Mouse (Mus musculus) ES-CJ7 (cell line): Measurements from ENCODE around the gene Tedc1.

Experiments used
- DNase-seq: peaks from one replicate; pipeline ENCODE4 v3.0.0; 2011; ENCODE audit warnings: low read depth, low spot score

Tedc1 gene

DNA sequence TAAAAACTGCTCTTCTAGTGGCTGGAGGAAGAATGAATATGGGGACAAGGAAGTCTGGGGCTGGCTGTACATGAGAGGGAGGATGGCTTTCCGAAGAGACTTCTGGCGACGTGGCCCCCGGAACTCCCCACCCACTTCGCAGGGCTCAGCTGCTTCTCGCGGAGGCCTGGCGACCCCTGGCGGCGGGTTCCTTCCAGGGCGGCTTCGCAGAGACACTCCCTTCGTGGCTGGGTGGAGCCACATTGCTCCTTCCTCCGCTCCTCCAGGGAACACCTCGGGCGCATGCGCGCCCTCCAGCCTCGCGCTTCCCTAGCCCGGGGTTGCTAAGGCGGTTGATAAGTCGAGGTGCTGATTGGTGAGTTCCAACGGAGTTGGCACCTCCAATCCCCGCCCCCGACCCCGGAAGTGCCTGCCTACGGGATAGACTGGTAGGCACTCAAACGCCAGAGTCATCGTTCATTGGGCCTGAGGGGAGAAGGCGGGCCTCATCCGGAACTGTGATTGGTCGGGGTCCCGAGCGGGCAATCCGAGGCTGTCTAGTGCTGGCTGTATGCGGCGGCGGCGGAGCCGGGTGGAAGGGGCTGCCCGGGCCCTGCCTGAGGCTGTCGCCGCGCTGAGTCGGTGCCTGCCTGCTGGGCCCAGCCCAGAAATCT lies at the start of gene Tedc1:
TSS of gene Tedc1 (plus strand) at position 535 of the 653 bp plus-strand sequence.
- DNase-seq: peak; percentile 100

GRCm38 (mm10) chr12:113107431-113108124 lies 48.6 kb upstream of the Tedc1 start:
- no peak for DNase-seq

- no peak for DNase-seq
These were observed 47.5 kb upstream of the Tedc1 start for GRCm38 (mm10) chr12:113108528-113109283.

DNA sequence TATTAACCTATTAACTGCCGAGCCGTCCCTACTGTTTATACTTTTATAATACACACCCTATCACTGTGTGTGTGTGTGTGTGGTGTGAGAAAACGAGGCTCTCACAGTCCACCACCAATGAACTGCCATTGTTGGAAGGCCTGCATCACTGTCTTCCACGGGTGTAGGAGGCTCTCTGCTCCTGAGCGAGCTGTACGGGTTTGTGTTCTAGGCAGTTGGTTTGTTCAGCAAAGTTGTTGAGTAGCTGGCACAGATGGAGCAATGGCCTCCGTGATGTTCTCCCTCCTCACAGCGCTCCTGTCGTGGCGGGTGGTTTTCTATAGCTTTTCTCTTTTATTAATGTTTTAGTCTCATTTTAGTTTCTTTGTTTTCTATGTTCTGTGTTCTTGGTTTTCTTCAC lies 46.4 kb upstream of the Tedc1 start:
- DNase-seq: no peak

GRCm38 (mm10) chr12:113114141-113114540 lies 42.1 kb upstream of the Tedc1 start:
- DNase-seq: peak; percentile 57

GRCm38 (mm10) chr12:113114856-113115538 lies 41.2 kb upstream of the Tedc1 start:
- DNase-seq: peak; percentile 88

DNA sequence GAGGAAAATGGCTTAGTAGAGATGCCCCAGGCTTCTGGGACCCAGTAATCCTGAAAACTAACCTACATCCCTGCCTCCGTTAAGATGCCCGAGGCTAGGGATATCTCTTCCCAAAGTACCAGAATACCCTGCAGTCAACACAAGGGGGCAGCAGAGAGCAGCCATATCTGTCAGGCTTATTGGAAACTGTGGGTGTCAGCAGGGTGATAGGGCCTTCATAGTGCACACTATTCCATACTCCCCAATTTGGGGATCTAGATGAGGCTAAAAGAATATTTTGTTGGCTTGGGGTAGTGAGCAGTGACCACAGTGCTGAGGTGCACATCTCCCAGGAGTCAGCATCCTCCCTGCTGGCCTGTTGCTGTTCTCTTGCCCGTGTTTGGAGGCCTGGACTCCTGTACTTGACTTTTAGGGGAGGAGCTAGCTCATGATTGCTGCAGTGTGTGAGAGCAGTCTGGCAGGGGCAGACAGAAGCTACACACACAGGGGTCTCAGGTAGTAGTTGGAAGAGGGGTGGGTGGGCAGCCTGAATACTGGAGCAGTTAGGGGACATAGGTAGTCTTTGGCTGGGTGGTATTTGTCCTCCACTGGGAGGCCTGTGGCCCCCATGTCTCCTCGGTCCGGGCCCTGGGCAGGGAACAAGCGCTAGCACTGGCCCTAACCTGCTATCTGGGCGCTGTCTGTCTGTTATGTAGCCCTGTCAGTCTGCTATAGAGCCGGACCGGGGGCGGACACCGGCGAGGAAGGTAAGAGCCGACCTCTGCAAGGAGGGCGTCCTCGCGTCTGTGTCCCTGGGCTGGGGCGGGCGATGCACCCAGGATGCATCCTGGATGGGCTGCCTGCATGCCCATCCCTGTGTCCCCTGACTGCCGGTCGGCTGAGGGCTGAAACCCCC lies 36.5 kb upstream of the Tedc1 start:
- peak; percentile 70 for DNase-seq

DNA sequence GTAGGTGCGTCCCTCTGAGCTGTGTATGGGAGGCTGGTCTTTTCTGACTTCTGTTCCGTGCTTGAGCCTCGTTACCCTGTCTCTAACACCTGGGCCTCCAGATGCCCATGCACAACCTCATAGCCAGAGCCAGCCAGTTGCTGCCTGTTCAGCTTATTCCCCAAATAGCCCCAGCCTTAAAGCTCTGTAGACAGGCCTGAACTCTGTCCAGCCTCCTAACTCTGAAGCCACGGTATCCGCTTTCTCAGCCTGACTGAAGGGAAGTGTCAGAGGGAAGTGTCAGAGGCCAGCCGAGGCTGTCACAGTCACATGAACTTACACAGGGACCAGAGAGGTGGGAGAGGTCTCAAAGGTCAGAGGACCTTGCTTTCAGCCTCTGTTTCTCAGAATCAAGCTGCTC lies 31.5 kb upstream of the Tedc1 start:
- no peak for DNase-seq

DNA sequence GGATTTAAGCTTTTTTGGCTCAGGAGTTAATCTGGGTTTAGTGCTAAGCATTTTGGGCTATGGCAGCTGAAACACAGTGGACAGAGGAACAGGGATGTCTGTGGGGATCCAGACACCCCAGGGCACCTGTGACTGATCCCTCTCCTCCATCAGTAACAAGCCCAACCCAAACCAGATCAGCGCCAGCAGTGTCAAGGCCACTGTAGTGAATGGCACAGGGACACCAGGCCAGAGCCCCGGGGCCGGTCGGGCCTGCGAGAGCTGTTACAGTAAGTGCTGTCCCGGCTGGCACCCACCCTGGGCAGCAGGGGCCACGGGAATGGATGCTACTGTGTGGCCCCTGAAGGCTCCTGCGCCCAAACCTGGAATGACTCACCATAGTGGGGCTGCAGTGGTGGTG lies 25.5 kb upstream of the Tedc1 start:
- DNase-seq: no peak

DNA sequence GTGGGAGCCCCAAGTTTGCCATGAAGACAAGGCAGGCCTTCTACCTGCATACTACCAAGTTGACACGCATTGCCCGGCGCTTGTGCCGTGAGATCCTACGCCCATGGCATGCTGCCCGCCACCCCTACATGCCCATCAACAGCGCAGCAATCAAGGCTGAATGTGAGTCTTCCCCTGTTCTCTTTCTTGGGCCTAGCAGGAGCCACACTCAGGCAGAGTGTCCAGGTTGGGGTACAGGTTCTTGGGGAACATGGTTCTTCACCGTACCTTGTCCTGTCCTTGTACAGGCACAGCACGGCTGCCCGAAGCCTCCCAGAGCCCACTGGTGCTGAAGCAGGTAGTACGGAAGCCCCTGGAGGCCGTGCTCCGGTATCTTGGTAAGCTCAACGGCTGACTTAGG lies 24.6 kb upstream of the Tedc1 start:
- DNase-seq: no peak

DNA sequence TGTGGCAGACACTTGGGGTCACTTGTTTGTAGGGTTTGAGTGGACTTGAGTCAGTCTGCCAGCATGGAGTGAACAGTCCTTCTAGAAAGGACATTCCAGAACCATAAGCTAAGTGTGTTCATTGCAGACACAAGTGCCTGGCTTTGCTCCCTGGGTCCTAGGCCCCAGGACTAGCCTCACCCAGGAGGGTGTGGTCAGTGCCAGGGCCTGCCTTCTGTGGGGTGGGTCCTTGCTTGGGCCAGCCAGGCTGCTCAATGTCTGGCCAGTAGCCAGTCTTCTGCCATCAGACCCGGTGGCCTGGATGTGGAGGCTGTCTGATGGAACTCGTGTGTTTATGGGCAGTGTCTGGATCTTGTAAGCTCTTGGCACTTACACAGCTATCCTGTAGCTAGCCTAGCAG lies 23.7 kb upstream of the Tedc1 start:
- DNase-seq: no peak

DNA sequence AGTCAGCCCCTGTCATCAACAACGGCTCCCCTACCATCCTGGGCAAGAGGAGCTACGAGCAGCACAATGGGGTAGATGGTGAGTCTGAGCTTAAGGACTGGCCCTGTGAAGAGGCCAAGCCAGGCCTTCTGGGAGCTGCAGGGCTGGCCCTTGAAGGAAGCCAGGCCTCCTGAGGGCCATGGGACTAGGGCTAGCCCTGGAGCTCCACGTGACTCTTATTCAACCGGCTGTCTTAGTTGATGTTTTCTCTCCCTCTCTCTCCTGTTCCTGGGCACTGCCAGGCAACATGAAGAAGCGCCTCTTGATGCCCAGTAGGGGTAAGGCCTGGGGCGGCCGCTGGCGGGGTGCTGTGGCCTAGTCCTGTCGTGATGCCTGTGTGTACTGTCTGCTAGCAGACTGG lies 23.0 kb upstream of the Tedc1 start:
- no peak for DNase-seq

GRCm38 (mm10) chr12:113133861-113134403 lies 22.3 kb upstream of the Tedc1 start:
- DNase-seq: no peak

DNA sequence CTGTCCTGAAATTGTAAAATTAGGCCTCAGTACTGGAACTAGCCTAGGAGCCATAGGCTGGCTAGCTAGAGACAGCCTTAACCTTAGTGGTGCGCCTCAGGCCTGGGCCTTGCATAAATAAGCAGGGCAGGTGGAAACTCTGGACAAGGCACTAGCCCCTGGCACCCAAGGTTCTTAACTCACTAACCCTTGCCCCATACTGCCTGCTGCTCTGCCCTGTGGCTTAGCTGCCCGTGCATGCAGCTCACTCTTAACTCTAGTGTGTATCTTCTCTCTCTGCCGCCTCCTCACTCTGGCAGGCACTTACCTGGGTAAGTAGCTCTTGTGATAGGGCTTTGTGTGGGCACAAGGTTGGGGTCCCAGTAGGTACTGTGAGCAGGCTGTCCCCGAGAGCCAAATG lies 21.7 kb upstream of the Tedc1 start:
- no peak for DNase-seq

DNA sequence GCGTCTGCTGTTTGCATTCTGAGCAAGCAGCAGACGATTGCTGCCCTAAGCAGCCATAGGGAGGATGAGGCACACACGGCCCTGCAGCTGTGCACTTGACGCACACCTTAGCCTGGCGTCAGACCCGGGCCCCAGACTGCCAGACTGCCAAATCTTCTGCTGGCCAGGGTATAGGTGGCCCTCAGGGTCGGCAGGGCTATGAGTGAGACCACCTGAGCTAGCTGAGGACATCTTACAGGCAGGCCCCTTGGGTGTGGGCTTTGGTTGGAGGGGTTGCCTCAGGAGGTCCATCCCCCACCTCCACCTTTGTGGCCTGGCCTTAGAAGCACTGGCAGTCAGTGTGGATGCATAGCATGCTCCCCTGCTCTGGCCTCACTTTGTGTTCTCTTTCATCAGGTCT lies 20.8 kb upstream of the Tedc1 start:
- DNase-seq: no peak

DNA sequence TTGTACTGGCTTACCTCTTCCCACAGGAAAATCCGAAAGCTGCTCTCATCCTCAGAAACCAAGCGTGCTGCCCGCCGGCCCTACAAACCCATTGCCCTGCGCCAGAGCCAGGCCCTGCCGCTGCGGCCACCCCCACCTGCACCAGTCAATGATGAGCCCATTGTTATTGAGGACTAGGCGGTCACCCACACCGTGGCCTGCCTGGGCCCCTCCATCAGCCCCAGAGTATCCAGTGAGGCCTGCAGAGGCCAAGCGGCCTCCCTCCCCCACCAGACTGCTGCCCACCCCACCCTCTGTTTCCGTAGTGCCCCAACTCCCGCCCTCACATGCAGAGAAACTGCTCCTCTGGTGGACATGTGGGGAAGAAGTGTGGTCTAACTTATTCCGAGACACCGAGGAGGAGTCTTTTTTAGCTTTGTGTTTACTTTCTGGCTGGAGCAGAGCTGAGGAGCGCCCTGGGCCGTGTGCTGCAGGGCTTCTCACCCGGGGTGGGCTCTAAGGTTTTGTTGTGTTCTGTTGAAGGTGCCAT lies 19.7 kb upstream of the Tedc1 start:
- DNase-seq: no peak

- DNase-seq: no peak
These were observed 18.7 kb upstream of the Tedc1 start for GRCm38 (mm10) chr12:113137260-113138213.

- DNase-seq: no peak
These were observed 17.9 kb upstream of the Tedc1 start for GRCm38 (mm10) chr12:113138291-113138690.
